Mouse (Mus musculus): ENCODE data around the gene Itga5. TPM values are rescaled to one million over a fixed set of nuclear protein-coding genes. Genes with fewer than 3 reads are reported as not detected.

The Itga5 gene
- total RNA-seq, 1 experiment from 2014 or later = 45.9 TPM

DNA sequence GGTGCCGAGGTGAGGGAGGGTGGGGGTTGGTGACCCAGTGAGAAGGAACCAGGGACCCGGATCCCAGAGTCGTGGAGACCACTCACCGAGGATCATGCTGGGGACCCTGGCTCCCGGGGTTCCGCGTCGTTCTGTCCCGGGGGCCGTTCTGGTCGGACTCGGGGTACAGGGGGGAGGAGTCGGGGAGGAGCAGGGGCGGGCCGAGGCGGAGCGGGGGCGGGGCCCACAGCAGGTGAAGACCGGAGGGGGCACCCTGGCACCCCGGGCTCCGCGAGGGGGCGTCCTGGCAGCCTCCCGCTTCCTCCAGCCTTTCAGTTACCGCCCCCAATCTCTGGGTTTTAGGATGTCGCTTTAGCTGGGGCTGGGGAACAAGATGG is 26.6 kb downstream of the Itga5 start, which contains the start of gene Zfp385a:
Gene Zfp385a (minus strand): TSS at position 133 of the 377 bp plus-strand sequence.
- DNase-seq = peak; percentile 68

DNA sequence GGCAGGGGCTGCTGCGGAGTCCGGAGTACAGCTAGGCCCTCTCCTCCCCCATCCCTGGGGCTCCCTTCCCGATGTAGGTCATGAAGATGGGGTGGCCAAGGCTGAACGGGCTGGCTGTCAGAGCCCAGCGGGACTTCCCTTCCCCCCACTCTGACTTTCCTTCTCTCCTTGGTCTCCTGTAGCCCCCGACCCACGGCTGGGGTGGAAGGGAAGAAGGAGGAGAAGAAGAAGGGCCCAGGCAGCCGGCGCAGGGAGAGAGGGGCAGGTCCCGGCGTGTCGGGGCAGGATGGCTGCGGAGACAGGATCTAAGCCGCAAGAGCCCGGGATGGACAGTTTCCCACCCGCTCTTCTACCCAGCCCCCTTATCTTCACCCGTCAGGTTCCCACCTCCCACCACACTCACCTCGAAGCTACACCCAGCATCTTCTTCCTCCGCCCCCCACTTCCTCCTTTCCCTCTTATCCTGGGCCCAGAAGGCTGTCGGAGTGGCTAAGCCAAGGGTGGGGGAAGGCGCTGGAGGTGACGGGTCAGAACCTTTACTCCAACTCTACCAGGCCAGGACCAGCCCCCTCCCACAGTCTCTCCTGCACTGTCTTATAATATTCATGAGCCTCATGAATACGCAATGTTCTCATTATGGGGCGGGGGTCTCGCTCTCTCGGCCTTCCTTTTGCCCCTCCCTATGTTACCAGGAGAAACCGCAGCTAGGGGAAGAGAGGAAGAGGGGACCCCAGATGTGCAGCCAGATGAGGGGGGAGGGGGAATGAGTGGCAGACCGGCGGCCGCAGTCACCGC is 27.2 kb downstream of the Itga5 start:
- DNase-seq = no peak

DNA sequence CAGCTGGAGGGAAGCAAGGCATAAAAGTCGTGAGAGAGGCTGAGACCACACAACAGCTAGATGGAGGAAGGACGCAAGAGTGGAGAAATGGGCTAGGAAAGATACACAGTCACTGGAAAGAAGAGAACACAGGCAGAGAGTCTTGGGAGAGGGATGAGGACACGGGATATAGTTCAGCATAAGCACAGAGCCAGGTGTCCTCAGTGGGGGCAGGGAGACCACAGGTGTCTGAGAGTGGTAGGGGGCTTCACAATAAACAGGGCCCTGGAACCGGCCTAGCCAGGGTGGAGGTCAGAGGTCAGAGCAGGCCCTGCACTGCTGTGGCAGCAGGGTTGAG is 27.8 kb downstream of the Itga5 start:
- no peak for DNase-seq

DNA sequence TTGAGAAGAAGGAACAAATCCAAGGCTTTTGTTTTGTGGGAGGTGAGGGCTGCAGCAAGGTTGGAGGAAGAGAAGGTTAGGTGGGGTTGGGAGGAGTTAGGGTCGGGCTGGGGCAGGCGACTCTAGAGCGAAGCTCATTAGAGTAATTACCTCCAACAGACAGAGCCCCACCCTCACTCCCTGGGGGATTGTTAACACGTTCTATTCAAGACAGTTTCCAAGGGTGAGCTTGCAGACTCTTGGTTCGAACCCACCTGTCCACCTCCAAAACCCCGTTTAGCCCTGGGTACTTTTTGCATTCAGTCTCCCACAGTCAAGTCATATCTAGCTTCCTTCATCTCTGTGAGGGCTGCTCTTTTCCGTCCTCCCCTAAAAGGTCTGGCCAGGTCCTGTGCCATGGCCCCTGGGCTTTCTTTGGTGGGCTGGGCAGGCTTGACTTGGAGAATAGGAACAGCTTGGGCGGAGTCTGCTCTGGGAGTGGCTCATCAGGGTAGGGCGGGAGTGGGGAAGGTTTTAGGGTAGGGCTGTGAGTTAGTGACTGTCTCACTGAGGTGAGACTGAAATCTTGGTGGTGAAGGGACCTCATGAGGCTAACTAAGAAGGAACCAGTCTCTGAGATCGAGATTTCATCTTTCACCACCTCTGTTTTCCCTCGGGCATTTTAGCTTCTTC is 29.4 kb downstream of the Itga5 start:
- DNase-seq = no peak

DNA sequence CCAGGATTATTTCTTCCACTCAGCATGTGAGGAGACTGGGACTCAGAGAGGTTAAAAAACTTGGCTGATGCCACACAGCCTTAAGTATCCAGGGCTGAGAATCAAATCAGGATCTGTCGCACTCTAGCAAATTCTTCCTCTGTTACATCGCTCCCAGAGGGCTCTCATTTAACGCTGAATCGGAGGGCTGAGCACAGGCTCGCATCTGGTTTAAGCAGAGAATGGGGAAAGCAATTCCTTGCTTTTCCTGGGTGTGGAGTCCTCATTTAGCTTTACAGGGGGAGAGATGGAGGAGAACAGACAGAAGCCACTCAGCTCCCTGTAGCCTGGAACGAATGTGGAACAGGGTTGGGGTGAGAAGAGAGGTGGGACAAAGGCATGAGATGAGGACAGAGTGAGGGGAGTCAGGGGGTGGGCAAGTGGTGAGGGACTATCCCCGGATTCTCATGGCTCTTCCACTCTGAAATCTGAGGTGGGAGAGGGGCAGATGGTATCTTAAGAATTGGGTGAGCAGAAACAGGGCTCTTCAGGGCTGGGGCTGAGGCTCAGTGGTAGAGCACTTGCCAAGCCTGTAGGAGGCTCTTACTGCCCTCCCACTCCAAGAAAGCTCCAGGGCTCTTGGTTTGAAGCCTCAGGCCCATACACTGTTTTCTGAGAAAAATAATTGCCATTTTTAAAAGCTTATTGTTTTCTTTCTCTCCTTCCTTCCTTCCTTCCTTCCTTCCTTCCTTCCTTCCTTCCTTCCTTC is 30.9 kb downstream of the Itga5 start:
- no peak for DNase-seq

DNA sequence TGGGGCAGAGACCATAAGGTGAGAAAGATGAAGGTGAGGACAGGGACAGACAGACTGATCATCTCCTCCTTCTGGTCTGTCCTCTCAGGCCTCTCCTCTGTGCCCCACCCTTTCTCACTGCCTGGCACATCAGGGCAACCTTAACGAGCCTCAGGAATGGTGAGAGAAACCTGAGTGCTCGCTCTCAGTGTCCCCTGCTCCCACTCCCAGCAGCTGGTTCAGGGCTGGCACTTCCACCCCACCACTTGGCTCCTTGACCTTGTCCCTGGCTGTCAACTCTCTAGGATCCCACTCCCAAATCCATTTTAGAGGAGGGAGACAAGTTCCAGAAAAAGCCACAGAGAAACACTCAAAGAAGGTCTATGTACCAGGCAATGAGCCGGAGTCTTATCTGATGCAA is 31.5 kb downstream of the Itga5 start:
- no peak for DNase-seq

DNA sequence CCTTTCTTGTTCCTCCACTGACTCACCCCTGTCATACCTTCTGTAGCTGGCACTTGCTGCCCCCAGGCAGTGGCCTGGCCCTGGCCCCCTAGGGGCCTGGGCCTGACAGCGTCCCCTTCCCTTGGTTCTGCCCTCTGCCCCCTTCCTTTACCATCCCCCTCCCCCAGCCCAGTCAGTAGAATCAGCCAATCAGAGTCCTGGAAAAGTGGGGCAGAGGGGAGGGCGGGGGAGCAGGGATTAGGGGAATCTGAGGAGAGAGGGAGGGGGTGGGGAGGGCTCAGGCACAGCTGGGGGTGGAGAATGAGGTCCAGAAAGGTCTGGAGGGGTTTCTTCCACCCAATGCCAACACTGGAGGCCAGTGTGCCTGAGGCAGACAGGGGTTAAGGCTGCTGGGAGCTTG is 32.4 kb downstream of the Itga5 start:
- DNase-seq = no peak

DNA sequence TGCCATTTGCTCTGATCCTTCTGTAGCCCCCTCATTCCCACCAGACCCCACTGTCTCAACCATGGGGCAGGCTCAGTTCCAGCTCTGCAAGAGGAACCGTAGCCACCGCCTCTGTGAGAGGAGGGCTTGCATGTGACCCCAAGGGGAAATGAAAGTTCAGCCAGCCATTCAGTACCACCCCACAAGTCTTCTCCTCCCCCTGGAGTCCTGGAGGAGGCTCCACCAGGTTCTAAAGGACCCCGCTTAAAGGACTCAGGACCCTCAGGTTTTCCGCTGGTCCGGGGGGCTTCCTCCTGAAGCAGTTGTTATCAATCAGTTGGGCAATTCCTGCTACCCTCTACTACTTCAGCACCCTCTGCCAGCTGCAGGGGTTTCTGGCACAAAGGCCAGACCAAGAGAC is 32.8 kb downstream of the Itga5 start:
- no peak for DNase-seq

DNA sequence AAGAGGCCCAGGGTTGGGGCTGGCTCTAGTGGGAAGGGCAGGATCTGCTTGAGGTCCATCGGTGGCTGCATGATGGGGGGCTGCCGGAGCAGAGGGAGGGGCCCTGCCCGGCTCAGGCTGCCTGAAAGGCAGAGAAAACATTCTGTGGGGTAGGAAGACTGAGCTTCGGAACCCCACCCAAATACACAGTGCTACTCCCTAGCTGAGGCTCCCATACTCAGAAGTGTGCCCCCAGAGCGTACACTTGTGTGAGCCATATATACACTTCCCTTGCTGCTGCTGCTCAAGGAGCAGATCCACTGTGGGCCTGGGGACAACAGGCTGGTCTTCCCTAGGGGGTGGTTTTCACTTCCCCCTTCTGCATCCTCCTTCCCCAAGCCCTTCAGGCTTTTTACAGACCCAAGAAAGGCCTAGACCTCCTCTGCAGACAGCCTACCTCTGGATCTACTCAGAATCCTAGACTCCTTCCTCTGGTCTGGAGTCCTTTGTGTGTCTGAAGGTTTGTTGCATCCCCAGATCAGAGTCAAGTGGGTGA is 33.4 kb downstream of the Itga5 start:
- no peak for DNase-seq

DNA sequence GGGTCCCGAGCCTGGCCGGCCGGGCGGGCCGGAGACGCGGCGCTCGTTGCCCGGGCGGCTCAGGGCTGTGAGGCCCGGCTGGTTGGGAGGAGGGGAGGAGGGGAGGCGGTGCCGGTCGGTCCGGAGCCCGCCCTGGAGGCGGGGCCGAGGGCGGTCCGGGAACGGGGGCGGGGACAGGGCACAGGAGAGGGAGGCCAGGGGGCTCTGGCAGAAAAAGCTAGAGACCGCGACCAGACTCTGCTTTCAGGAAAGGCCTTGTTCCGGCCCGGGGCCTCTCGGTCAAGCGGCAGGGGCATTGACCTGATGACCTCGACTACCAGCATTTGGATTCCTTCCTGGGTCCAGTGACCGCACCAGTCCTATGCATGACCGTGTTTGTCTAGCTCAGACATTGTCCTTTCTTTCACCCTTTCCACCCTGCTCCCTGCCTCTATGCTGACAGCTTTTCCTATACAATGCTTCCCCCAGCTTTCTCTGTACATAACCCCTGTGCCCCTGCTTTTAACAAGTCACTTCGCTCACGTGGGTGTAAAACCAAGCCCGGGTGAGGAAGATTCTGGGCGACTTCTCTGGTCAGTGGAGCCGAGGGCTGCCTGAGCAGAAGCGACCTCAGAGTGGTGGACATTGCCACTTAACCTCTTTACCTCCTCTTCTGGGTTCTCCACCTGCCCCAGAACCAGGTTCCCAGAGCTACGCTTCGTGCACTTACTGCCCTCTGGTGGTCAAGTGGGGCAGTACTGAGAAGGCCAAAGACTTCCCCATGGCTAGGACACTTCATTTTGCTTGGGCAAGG is 42.9 kb downstream of the Itga5 start:
- DNase-seq = peak; percentile 91

DNA sequence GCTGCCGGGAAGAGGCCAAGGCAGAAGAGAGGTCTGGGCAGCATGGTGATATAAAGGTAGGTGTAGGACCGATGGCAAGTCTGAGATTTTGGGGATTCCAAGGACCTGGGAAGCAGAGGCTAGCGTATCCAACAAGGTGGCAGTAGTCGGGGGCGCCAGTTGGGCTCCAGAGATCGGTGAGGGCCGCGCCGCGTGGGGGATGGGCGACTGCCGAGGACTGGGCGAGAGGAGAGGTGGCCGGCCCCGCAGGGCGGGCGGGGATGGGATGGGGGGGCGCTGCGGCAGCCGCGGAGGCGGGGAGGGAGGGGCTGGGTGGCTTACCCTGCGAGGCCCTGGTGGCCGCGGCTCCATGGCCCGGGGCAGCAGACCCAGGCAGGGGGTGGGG is 43.5 kb downstream of the Itga5 start:
- peak; percentile 64 for DNase-seq

DNA sequence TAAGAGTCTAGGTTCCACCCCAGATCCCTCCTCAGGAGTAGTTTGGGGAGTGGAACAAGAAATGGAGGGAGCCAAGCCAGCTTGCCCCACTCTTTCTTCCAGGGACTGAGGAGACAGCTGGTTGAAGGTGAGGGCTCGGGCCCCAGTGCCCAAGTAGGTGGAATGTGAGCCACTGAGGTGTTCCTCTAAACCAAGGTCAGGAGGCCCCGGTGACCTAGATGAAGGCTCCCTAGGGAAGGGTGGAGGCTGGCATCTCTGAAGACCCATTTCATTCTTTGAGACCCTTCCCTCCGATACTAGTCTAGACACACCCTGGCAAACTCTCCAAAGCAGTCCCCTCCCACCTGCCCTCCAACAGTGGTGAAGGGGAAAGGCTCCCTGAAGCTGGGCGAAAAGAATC is 44.2 kb downstream of the Itga5 start:
- no peak for DNase-seq

DNA sequence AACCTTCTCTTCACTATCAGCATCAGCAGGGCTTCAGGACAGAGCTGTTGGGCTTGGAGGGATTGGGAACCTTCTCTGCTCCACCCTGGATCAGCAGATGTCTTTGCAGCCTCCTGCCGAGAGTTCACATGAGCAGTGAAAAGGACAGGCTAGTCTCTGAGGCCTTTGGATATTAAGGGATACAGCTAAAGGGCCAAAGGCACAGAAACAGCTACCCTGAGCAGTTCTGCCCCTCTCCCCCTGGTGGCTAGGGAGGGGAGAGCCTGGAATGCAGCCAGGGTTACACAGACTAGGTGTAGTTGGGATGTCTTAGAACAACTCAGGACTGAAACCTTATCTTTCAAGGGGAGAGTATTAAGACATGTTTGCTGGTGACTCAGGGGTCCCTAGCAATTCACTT is 45.5 kb downstream of the Itga5 start:
- no peak for DNase-seq

DNA sequence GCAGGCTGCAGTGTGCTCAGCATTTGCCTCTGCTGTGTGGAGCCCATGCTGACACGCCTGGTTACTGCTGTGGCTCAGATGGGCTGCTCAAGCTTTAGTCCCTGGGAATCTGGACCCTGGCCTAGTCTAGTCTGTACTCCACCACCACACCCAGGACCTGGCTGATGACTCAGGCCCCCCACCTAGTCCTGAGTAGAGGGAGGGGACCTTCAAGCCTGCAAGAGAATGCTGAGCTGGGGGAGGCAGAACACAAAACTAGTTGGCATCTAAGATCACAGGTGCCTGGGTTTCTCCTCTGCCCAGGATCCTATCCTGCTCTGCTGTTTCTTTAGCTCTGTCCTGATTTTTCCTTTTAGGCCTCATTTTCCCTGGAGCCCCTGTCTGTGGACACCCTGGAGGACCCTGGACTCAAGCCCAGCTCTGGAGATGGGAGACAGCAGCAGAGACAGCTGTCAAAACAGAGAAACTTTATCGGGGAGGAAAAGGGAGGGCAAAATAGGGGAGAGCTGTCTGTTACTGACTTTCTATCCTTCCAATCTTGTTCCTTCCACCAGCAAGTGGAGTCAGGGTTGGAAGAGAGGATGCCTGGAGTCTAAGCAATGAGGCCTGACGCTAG is 48.3 kb downstream of the Itga5 start:
- no peak for DNase-seq

DNA sequence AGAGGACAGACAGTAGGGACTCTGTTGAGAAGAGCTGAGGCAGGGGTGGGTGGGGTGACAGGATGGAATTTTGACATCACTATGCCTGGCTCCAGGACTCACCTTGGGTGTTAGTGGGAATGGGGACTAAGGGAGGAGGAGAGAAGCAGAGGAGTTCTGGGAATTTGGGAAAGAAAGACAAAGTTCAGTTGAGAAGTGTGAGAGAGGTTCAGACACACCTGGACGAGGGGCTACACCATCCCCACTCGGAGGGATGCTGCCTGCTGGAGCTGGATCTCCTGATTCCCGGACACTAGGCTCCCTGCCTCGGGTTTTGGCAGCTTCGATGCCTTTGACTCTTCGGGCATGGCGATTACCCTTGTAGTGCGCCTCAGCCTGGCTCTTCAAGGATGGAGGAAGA is 48.8 kb downstream of the Itga5 start:
- no peak for DNase-seq

DNA sequence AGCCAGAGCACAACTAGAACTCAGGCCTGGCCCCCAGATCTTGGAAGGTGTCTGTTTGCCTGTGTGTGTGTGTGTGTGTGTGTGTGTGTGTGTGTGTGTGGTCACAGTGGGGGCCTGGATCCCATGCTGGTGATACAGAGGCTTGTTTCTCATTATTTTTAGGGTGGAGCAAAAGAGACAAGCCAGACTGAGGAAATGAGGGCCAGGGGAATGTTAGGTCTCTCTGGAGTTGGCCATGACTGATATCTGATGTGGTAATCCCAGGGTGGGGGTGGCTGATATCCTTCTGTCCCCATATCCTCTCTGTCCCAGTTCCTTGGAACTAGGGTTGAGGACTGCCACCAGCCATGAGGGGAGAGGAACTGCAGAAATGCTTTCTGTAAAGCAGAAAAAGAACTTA is 49.4 kb downstream of the Itga5 start:
- no peak for DNase-seq

DNA sequence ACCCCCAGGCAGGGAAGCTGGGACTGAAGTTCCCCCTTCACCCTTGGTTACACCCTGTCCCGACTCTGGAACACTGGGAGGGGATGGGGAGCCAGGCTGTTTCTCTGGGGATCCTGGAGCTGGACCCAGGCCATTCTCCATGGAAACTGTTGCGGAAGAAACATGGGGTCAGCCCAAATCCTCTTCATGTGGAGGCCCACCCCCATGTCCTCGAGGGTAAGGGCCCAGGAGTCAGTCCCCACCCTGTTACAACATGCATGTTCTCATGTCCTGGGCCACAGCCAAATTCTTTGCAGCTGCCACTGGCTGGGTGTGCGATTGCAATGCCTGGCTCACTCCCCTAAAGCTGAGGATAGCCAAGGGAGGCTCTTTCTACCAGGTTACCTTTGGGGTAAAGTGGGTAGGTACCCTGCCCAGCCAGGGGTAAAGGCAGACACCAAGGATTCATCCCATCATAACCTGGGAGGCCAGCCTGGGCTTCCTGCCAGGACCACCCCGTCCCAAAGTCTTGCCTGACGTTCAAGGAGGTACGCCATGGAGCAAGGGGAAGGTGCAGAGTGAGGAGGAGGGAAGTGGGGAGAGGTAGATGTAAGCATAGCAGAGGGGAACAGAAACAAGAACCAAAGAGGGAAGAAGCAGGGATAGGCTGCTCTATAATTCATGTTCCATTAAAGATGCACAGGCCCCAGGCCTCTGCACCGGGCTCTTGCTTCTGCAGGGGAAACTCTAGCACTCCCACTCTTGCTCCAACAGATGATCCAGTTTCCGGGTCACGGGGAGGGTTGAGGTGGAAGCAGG is 50.4 kb downstream of the Itga5 start:
- no peak for DNase-seq

DNA sequence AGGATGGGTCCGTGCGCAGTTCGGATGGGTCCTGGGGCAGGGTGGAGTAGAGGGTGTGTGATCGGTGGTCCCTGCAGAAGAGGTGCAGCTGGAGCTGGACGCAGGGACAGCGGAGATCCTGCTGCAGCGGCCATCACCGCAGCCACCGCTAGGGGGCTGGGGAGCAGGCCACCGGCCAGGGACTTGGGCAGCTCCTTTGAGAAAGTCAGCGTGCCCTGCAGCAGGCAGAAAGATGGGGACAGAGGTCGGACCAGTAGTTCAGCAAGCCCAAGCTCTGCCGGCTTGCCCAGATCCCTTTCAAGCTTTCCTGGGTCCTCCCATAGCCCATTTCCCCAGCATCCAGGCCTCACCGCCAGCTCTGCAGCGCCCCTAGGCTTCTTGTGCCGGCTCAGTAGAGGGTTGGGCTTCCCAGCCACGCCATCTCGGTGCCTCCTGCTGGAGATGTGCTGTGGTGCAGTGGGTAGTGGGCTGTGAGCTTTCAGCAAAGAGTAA is 51.5 kb downstream of the Itga5 start:
- DNase-seq = peak; percentile 85

DNA sequence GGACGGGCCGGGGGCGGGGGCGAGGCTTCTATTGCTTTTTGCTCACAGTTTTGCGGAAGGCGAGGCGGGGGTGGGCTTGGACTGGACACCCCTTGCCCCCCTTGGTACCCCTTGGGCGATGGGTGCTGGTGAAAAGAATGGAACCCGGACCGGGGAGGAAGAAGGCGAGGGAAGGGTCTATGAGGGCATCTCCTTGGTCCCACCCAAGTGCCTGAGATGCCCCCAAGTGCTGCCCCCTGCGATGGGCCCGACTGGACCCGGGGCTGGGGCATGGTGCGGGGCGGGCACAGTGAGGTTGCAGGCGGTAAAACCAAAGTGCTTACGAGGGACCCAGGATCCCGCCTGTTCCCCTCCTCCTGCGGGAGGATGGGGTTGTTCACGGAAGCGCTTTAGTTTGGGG is 52.4 kb downstream of the Itga5 start:
- no peak for DNase-seq

DNA sequence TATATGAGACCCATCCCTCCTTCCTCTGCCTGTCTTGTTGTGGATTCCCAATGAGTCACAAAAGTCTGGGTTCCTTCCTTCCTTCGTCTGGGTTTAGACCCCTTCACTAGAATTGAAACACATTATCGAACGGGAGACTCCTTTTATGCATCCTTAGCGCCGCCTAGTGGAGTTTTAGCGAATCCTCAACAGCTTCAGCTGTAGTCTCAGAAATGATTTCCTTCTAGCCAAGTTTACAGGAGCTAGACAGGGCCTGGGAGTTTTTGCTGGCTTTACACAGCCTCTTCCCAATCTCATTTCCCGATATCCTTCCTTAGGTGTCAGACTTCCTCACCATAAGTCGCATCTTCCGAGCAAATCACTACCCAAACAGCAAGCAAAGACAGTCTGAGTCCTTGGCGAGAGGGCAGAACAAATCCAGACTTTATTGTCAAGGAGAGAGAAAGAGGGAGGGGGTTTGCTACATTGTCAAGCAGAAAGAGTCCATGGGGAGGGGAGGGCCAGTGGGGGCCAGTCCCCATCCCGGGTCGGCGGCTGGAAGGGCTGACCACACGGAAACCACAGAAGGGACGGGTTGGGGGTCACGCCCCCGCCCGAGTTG is 53.0 kb downstream of the Itga5 start:
- no peak for DNase-seq

Data from adrenal gland, postnatal 25 days (tissue).